Mouse (Mus musculus) stomach, postnatal 0 days (tissue): Measurements from ENCODE around the gene Narfl.

Experiments
- CTCF ChIP-seq: IDR thresholded peaks from 2 replicates; pipeline ENCODE4 v1.5.1; 2016; ENCODE audit warnings: antibody characterized with exemption, low read depth, mild to moderate bottlenecking, moderate library complexity
- EP300 ChIP-seq: optimal IDR thresholded peaks from 2 replicates; pipeline ENCODE3; 2016; ENCODE audit warnings: antibody characterized with exemption

DNA sequence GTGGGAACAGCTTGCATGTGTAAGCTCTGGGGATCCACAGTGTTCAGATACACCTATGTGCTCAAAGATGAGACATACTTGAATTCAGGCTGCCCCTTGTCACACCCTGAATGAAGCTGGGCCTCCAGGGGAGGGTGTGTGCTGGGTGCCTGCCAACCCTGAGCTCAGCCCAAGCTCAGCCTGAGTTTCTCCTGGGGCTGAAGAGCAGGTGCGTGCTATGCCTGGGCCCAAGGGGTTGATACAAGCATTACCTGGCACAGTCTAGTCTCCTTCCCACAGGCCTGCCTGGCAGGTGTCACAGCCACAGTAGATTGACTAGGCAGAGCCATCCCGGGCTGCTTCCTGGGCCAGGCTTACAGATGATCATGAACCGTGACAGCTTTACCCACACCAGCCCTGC lies 37.8 kb upstream of the Narfl start, which contains the start of gene Mslnl:
- TF ChIP-seq CTCF (no peak), EP300 (no peak)
